Mouse (Mus musculus) ovary, postnatal 10 days (tissue): ENCODE measurements around the gene Shisal2a.
"Not testable (repeated sequence)": the region's sequence is repeated elsewhere in the genome, so short reads cannot be mapped to it uniquely, and the experiment has no call there.

Experiments
- DNase-seq: peaks from one replicate; pipeline ENCODE4 v3.0.0; 2022; ENCODE audit warnings: low spot score

The Shisal2a gene

DNA sequence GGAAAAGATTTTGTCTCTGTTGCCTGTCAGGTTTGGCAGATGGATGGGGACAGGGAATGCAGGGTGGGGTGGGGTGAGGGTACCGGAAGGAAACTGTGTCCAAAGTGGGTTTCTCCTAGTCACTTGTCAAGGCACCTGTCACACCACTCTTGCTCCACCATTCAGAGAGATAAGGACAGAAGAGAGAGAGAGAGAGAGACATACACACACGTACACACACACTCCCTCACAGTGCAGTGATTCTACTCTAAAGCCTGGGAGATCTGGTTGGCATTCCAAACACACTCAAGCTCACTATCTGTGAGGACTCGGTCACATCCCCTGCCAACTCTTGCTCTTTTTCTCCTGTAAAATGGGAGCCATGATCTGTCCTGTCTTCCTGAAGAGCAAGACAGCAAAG, 11.0 kb downstream of the Shisal2a start:
- DNase-seq = no peak

DNA sequence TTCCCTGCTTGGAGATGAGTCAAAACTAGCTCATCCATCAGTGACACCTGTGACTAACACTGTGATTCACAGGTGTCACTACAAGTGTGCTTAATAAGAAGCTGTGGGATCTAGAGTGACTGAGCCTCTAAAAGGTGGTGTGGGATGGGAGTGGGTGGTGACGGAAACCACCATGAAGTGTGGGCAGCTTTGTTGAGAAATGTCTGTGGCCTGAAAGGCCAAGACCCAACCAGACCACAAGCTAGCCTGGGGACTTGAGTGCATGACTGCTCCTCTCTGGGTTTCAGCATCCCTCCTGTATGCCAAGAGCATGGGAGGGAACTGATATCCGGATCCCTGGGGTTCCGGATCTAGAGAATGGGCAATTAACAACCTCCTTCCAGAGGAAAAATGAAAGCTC, 11.7 kb downstream of the Shisal2a start:
- no peak for DNase-seq

- DNase-seq = no peak
Measured at GRCm38 (mm10) chr4:108370409-108370808, 12.7 kb downstream of the Shisal2a start.

DNA sequence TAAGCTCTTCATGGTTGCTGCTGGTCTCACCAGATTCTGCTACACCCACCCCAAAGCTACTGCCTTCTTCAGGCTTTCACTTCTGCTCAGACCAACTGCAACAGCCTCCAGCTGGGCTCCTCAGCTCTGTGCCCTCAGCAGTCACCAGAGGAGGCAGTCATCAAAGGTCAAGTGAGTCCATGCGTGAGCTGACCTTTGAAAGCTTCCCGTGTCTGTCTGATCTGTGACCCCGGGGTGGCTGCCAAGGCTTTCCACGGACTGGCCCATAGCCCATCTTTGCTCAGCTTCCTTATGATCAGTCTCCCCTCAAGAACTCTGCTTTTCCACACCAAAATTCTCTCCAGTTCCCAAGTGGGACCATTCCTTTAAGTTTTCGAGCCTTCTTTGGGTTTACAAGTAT, 13.9 kb downstream of the Shisal2a start:
- DNase-seq = no peak

DNA sequence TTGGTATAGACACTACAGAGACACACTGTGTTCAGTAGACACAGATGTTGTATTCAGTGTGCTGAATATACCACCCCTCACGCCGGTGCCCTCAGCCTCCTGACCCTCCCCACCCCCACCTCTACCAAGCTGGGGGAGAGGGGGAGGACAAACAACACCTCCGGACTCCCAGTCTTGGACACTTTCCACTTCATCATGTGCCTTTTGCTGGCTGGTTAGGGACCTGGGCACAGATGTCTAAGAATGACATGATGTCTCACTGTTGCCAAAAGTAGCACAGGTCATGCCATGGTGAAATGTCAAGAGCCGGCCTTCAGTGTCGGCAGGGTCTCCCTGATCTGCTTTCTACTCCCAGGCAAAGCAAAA, 19.1 kb downstream of the Shisal2a start:
- DNase-seq = no peak

GRCm38 (mm10) chr4:108363355-108364110, 19.6 kb downstream of the Shisal2a start:
- DNase-seq = no peak

GRCm38 (mm10) chr4:108362321-108363261, 20.6 kb downstream of the Shisal2a start:
- no peak for DNase-seq

DNA sequence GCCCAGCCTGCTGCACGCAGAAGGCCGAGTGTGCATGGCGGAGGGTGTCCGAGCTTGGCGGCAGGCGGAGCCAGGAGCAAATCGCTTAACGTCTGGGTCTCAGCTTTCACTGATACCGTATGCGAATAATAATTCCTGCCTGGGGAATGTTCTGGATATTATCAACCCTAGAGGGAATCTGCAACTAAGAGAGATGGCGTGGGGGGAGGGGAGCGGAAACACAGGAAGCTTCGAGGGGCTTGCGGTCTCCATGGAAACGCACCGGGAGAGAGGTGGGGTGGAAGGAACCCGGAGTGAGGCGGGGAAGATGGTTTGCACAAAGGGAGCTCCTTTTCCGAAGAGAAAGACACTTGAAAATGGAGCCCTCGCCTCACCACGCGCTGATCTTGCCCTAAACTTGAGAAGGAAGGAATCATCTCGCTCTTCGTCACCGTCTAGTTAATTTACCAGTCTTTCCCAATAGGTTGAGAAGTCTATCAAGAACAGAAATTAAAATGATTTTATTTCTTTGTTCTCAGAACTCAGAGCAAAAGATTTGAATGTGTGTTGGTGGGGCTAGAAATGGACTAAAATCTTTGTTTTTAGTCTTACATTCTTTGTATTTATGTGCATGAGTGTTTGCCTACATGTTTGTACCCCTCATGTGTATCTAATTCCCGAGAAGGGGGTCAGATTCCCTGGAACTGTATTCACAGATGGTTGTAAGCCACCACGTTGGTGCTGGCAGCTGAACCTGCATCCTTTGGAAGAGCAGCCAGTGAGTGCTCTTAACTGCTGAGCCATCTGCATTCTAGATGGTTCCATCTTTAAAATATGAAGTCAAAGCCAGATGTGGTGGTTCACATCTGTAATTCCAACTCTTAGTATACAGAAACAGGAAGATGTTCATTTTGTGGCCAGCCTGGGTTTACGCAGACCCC, 22.8 kb downstream of the Shisal2a start:
- no peak for DNase-seq

- no peak for DNase-seq
Measured at GRCm38 (mm10) chr4:108358498-108358897, 24.7 kb downstream of the Shisal2a start.

DNA sequence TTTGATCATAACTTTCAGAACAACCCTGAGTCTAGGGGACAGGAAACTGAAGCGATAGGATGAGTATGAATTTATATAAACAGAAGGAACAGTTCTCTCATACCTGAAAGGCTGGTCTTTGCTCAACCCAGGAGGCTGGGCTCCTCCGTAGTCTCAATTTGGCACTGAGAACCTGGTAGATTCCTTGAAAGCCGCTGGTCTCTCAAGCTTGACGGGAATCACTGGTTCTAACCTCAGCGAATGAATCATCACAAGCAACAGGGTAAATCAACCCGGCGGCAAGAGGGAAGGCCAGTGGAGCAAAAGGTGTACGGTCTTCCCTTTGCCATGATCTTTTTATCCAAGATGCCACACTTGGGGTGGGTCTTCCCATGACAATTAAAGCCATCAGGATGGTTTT, 25.7 kb downstream of the Shisal2a start:
- no peak for DNase-seq

DNA sequence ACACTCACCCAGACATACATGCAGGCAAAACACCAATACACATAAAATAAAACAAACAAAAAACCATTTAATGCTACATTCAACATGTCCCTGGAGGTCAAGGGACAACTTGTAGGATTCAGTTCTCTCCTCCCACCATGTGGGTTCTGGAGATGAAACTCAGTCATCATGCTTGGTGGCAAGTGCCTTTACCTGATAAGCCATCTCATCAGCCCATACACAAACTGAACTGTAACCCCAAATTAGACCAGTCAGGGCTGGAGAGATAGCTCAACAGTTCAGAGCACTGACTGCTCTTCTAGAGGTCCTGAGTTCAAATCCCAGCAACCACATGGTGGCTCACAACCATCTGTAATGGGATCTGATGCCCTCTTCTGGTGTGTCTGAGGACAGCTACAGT, 29.6 kb downstream of the Shisal2a start:
- DNase-seq = not testable (repeated sequence)

DNA sequence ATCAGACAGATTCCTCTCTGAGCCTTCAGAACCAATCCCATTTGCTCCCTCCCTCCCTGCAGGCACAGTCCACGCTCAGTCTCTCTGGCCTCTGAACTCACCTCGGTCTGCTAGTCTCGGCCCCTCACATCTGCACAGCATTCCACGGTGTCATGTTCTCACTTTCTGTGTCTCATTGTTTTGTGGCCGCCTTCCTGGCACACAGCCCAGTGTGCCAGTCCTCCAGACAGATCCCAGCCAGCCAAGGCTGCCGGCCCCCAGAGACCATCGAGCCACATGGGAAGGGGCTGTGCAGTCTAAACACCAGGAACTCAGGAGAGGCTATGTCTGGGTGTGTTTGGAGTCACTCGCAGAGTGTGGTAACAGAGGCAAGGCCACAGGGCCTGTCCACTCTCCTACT, 32.3 kb downstream of the Shisal2a start:
- no peak for DNase-seq

- no peak for DNase-seq
Measured at GRCm38 (mm10) chr4:108349836-108350547, 33.2 kb downstream of the Shisal2a start.

DNA sequence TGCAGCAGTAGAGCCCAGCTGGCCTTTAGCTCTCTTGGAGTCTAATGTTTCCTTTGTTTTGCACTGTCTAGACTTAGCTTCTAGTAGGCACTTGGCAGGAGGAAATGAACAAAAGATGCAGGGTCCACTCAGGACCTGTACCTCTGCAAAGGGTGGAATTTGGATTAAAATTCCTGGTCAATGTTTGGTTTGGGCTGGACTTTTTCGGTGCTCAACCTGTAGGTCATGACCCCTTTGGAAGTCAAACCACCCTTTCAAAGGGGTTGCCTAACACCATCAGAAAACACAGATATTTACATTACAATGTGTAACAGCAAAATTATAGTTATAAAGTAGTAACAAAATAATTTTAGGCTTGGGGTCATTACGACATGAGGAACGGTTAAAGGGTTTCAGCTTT, 34.1 kb downstream of the Shisal2a start:
- DNase-seq = no peak

DNA sequence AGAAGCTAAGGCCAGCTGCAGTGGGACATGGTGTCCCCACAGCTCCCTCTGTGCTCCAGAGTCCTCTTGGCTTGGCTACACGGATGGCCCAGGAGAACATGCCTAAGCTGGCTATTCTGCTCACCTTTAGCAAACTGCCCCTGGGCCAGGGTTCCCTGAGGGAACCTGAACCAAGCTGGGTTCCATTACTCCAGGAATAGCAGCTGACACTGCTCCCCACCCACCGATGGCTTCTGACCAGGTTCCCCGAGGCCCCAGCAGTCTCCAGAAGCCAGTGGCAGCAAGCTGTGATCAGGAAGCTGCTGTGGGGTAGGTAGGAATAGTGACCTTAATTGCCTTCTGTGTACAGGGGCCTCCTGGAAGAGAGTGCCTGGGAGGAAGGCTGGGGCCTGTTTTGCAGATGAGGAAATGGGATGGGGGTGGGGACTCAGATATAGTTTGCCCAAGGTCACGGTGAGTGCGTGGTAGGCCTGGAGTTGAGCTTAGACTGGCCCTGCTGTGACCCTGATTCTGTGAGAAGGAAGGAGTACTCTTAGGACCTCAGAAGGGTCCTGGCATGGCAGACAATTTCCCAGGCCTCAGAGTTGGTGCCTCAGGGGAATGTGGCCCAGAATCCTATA, 34.8 kb downstream of the Shisal2a start:
- DNase-seq = no peak

- DNase-seq = no peak
Measured at GRCm38 (mm10) chr4:108347111-108347510, 36.0 kb downstream of the Shisal2a start.

GRCm38 (mm10) chr4:108345826-108346225, 37.3 kb downstream of the Shisal2a start:
- DNase-seq = no peak

DNA sequence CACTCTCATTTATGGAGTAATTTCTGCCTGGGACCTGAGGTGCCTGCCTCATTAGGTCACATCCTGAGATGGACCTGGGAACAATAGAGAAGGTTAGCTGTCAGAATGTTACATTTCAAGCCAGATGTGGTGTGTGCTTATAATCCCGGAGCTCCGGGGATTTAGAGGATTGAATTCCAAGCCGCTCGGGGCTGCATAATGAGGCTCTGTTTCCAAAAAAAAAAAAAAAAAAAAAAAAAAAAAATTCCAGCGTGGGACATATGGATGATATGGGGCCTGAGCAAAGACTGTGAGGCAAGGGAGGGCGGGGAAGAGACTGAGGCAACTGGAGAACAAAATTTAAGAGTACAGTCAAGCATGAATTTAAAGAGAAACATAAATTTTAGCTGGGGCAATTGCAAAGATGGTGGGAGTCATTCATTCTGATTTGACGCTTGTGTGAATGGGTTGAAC, 38.5 kb downstream of the Shisal2a start:
- no peak for DNase-seq

DNA sequence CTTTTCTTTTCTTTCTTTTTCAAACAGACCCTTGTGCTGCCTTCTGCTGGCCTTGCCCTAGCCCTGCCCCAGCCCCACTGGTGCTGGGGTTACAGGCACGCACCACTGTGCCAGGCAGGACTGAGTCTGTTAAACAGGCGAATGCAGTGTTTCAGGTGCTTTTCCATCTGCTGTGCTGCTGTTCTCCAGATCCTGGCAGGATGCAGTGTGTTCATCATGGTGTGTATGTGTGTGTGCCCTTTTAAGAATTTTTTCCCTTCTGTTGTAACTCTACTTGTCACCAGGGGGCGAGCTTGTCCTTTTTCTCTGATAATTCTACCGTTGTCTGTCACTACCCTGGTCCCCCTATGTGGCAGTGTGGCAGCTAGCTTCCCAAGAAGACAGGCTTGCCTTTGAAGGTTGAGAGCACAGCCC, 43.9 kb downstream of the Shisal2a start:
- DNase-seq = no peak

DNA sequence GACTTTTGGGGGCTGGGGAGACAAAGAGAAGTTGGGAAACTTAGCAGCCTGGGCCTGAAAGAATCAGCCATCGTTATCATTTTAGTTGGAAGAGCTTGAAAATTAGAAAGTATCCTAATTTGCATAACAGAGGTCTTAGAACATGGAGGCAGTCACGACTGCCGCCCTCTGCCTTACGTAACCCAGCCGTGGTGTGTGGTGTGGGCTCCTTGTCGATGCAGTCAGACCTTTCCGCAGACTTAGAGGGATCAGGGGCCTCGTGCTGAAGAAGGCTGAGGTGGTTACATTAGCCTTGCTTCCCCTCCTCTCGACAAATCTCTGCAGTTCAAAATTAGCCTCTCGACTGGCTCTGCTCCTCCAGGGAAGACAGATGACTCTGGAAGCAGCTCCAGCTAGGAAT, 44.3 kb downstream of the Shisal2a start:
- DNase-seq = no peak

- DNase-seq = no peak
Measured at GRCm38 (mm10) chr4:108338321-108338733, 44.8 kb downstream of the Shisal2a start.
